Mouse (Mus musculus) CD4-positive, CD25-positive, alpha-beta regulatory T cell, adult 2 months (primary cell): Measurements from ENCODE around the gene Tbpl1.

Source experiments
- DNase-seq: peaks from one replicate; pipeline ENCODE4 v3.0.0-alpha.2; 2012; ENCODE audit warnings: low read depth, low spot score

Tbpl1 gene

GRCm38 (mm10) chr10:22731272-22732093, at the start of gene Tbpl1:
TSS of gene Tbpl1 (minus strand) at chr10:22731938.
- DNase-seq, result peak; percentile 95

- no peak for DNase-seq
Observed at GRCm38 (mm10) chr10:22781466-22781865, 49.7 kb upstream of the Tbpl1 start.

GRCm38 (mm10) chr10:22777939-22778338, 46.2 kb upstream of the Tbpl1 start:
- DNase-seq, result no peak

DNA sequence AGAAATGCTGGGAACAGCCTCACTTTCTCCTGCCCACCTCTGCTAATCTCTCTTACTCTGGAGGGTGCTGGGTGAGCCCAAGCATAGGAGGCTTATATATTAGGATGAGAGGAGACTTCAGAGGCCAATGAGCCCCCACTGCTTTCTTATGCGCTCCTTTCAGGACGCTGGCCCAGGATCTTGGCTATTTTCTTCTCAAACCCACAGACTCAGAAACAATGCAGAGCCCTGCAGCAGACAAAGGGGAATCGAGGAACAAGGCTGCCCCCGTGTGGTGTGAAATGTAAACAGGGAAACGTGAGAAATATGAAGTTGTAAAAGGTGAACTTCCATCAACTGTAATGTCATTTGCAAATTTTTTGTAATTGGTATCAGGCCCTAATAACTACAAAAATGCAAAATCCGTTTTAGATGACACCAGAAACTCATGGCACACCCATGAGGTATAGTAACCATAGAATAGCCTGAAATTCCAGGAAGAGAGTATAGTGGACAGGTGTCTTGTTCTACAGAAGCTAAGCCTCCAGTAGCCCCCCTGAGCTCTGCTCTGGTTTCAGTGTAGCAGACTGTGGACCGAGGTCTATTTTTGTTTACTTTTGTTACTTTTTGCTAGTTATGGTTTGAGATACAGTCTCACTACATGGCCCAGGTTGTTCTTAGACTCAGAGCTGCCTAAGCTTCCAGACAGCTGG, 44.4 kb upstream of the Tbpl1 start:
- DNase-seq, result peak; percentile 8

DNA sequence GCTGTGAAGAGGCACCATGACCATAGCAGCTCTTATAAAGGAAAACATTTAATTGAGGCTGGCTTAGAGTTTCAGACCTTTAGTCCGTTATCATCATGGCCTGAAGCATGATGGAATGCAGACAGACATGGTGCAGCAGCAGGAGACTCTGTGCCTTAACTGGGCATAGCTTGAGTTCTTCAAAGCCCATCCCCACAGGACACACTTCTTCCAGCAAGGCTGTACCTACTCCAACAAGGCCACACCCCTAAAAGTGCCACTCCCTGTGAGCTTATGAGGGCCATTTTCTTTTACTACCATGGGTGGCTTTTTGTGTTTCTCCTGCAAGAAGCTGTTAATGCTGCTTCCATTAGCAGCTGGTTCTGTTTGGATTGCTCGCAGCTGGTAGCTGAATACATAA, 43.7 kb upstream of the Tbpl1 start:
- no peak for DNase-seq

GRCm38 (mm10) chr10:22774626-22775025, 42.9 kb upstream of the Tbpl1 start:
- DNase-seq, result no peak

DNA sequence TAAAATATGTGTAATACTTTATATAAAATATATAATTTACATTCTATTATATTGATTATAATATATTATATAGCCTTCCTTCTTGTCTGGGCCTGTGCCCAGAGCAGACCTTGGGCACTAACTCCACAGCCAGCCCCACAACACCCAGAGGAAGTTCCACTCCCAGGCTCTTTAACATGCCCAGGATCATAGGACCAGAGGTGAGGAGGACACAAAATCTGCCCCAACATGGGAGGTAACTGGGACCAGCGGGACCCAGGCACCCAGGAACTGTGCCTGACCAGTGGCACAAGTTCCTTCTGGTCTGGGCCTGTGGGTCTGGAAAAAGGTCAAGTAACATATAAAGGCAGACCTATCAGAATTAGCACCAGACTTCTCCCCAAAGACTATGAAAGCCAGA, 22.5 kb upstream of the Tbpl1 start:
- no peak for DNase-seq

- no peak for DNase-seq
Observed at GRCm38 (mm10) chr10:22751175-22751682, 19.5 kb upstream of the Tbpl1 start.

GRCm38 (mm10) chr10:22746334-22747322, 14.9 kb upstream of the Tbpl1 start:
- no peak for DNase-seq

- DNase-seq, result no peak
Observed at GRCm38 (mm10) chr10:22745922-22746321, 14.2 kb upstream of the Tbpl1 start.

- no peak for DNase-seq
Observed at GRCm38 (mm10) chr10:22732181-22732580, 443 bp upstream of the Tbpl1 start.

DNA sequence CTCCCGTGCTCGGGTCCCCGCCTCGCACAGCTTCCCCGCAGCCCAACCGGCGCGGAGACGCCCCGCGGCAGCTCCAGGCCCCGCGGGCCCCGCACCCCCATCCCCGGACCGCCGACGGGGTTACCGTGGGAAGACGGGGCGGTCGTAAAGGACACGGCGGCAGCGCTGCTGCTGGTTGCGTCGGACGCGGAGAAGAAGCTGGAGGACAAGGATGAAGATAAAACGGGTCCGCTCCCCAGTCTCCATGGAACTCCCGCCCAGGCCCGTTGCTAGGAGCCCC, 806 bp downstream of the Tbpl1 start:
- DNase-seq, result no peak

DNA sequence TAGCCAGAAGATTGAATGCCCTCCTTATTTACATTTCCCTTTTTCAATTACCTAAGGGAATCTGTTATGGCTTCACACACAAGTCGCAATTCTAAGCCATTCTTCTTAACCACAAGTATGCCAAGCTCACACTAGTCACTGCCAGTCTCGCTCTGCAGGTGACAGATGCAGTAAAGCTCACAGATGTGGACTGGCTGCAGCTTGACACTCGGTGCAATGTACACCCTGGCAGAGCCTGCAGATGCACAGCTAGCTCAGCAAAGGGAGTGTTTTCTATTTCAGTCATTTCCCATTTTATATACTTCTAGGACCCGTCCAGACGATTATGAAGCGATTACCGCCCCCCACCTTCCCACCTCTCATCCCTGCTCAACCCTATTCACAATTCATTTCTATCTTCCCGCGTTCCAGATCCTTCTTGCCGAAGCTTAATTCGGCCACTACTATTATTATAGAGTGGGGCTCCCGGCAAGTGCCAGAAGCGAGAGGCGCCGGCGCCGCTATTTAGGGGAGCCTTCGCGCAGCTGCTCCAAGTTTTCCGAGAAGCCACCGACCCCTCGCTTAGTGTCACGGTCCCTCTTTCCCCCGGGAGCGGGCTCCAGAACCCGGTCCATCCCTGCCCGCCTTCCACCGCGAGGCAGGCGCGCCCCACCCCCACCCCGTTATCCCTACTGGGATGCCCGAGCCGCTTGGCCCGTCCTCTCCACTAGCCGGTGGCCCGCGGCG, 1.3 kb downstream of the Tbpl1 start:
- DNase-seq, result peak; percentile 26

GRCm38 (mm10) chr10:22728257-22728656, 3.5 kb downstream of the Tbpl1 start:
- no peak for DNase-seq

DNA sequence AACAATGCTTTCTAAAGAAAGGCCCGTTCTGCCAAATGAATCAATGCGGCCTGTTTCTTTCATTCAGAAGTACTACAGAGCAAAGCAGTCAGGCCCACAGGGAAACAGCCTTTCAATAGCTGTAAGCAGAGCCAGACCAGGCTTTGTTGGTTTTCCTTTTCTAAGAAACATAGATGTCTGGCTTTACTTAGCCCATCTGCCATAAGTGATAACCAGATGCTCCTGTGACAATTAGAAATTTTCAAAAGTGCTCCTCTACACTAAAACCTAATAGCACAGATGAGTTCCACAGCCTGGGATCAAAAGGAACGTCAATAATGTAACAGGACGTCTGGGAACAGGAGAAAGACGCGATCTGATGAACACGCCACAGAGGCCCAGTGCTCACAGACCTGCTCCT, 5.4 kb downstream of the Tbpl1 start:
- DNase-seq, result no peak

- DNase-seq, result no peak
Observed at GRCm38 (mm10) chr10:22725166-22725565, 6.6 kb downstream of the Tbpl1 start.

- DNase-seq, result no peak
Observed at GRCm38 (mm10) chr10:22720781-22721529, 10.8 kb downstream of the Tbpl1 start.

DNA sequence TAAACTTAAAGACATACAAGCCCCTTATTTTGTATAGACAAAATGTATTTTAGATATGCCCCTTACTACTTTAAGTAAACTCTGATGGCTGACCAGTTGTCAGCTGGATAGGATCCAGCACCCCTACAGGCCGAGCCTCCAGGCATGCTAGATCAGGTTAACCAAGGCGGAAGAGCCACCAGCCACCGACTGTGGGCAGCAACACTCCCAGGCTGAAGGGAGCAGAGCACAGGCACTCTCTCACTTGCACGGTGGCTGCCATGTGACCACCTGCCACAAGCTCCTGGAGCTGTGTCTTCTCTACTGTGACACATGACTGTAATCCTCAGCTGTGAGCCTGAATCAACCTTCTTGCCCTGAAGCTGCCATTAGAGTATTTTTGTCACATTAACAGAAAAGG, 13.3 kb downstream of the Tbpl1 start:
- no peak for DNase-seq

DNA sequence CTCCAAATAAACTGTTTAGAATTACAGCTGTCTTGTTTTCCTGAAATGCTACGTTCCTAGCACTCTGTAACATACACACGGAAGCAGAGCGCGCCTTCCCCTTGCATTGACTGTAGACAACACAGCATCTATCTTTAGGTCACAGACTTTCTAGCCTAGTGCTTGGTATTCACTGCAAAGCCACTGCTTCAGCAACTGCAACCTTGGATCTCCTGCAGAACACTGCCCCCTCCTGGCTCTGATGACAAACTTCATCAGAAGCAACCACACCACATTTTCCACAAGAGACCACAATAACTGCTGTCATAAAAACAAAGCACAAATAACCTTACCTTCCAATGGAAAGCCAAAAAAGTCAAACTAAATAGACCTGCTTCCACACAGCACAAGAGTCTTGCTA, 17.2 kb downstream of the Tbpl1 start:
- DNase-seq, result peak; percentile 78

DNA sequence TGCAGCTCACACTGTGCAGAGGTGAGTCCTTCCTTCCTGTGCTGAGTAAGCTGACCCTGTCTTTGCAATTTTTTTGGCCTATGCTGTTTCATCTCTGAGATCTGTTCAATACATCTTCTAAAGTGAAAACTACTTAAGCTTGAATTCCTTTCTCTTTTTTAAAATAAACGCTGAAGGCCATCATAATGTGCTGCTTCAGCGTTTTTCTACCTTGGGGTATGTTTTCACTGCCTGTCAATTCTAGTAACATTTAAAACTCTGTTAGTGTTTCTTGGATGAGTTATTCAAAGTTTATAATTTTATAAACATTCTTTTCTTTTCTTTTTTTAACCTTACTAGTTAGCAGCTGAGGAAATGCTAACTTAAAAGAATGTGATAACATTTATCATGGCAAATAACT, 18.8 kb downstream of the Tbpl1 start:
- DNase-seq, result no peak
